Mouse (Mus musculus) frontal cortex, adult 2 months (tissue): ENCODE results near the gene Olfr446. TPM values are rescaled to one million over a fixed set of nuclear protein-coding genes. Genes with fewer than 3 reads are reported as not detected.

Experiments used
- DNase-seq, 2 experiments: peaks; one replicate each; pipeline ENCODE4 v3.0.0; 2022; ENCODE audit warnings: low spot score in 1 of 2; ENCODE audit errors: extremely low spot score in 1 of 2
- polyA plus RNA-seq: library from polyadenylated mRNA; depleted of rRNA; stranded (reverse); fragments of >200 nt; gene quantifications from 2 replicates; pipeline ENCODE4 v1.2.3, GENCODE M21; 2012; rRNA removed

Olfr446 gene
- not detected in 2 replicates for polyA plus RNA-seq

DNA sequence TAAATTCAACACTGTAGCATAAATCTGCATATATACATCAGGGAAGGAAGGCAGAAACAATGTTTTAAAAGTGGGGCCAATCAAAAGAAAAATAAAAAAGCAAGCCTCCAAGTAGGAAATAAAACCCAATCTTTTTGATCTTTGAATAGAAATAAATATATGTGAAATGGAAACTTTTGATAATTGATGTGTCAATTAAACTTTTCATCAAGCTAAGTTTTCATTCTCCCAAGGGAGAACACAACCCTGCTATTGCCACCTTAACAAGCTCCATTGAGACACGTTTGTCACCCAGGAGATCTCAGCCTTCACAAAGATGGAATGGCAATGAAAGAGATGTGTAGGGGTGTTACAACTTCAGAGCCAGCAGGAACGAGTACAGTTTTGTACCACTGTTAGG is at the start of gene Olfr446:
Olfr446 (plus strand) TSS at position 301 of the 400 bp plus-strand sequence.
- DNase-seq, result no peak

GRCm38 (mm10) chr6:42876323-42876722 is 44.9 kb upstream of the Olfr446 start:
- no peak for DNase-seq

- DNase-seq, result no peak
Observed at GRCm38 (mm10) chr6:42890141-42890540, 31.0 kb upstream of the Olfr446 start, which contains the start of gene Olfr448. Olfr448 (plus strand) TSS chr6:42890441.

DNA sequence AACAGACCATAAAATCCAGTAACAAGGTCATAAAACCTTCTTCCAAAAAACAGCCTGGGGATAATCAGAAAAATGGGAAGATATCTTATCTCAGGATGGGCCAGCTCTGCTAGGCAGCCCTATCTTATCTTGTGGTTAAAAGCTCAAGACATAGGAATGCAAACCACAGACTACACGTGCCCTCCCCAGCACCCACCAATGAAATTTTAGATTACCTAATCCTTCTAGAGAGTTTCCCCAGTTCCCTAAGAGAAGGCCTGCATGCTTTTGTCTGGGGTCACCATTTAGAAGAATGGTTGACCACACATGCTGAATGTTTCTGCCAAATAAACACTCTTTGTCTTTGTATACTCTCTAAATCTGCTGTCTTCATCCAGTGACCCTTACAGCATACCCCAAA is 20.8 kb upstream of the Olfr446 start:
- no peak for DNase-seq

DNA sequence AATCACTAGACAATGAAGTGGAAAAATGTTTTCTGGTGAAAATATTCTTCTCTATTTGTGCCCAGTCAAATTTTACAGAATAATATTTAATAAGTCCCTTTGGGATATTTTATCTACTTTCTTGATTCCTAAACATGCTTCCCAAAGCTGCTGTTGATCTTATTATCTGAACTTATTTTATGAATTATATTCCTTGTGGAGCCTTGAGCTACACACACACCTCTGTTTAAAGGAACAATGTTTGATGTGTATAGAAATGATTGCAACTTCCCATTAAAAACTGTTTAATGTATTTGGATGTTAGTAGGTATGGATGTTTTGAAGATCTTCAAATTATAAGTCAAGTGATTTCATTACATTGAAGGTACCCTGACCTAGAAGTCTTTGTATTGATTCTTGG is 12.6 kb upstream of the Olfr446 start, which contains the start of gene Olfr447:
Olfr447 (plus strand) TSS at position 301 of the 400 bp plus-strand sequence.
- no peak for DNase-seq

GRCm38 (mm10) chr6:42948767-42949166 is 27.6 kb downstream of the Olfr446 start, which contains the start of gene Olfr444:
Olfr444 (plus strand) TSS chr6:42949067.
- DNase-seq, result no peak

GRCm38 (mm10) chr6:42980377-42980776 is 59.2 kb downstream of the Olfr446 start:
- no peak for DNase-seq

Other genes starting within 250 kb of the Olfr446 start
- 107 and 119 TPM in 2 replicates for gene Tcaf1, start 211.3 kb upstream of the Olfr446 start, polyA plus RNA-seq
- not detected in 2 replicates for gene Olfr453, start 182.0 kb upstream of the Olfr446 start, polyA plus RNA-seq
- gene Olfr38, start 165.0 kb upstream of the Olfr446 start, polyA plus RNA-seq, result not detected in 2 replicates
- gene Olfr452, start 136.3 kb upstream of the Olfr446 start, polyA plus RNA-seq, result not detected in 2 replicates
- not detected in 2 replicates for gene Olfr450, start 109.4 kb upstream of the Olfr446 start, polyA plus RNA-seq
- 0.13 TPM in 1 of 2 replicates, not detected in the other for gene Olfr449, start 87.0 kb upstream of the Olfr446 start, polyA plus RNA-seq
- gene Olfr448, start 30.9 kb upstream of the Olfr446 start, polyA plus RNA-seq, result not detected in 2 replicates
- not detected in 2 replicates for gene Olfr447, start 12.5 kb upstream of the Olfr446 start, polyA plus RNA-seq
- gene Olfr444, start 27.7 kb downstream of the Olfr446 start, polyA plus RNA-seq, result not detected in 2 replicates
- 0.04 TPM in 1 of 2 replicates, not detected in the other for gene Olfr441, start 185.0 kb downstream of the Olfr446 start, polyA plus RNA-seq
- gene Olfr237-ps1, start 225.2 kb downstream of the Olfr446 start, polyA plus RNA-seq, result 0.04 TPM in 1 of 2 replicates, not detected in the other
- gene Olfr437, start 241.9 kb downstream of the Olfr446 start, polyA plus RNA-seq, result not detected in 2 replicates